ENCODE assay signal across 15 mouse cellular contexts in the genomic region with DNA sequence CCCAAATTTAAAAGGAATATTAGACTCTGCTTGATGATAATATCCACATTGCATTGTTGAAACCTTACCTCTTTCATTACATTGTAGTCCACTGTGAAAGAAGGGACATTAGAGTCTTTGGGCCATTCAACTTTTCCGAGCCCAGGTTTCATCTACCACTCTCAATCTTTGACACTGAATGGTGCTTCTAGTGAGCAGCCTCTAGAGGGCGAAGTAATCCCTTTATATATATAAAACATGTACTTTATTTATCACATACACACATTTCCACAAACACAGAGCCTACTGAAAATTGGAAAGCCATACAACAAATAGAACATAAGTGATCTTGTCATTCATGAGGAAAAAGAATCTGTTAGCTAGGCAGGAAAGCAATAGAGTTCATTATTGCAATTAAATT.
A peak's percentile ranks its signal among the peaks of the same experiment; 100 is the strongest.
DNase-seq lines count a peak whose midpoint lies in the region; ATAC-seq and TF ChIP-seq lines count a peak whose summit lies in the region.
"Had no signal": no experiment of that assay in that cellular context is flagged by ENCODE, and none has a peak within 500 bp of the region (broad histone marks: within the 10 kb centered on the region; RNA-seq: fewer than 3 reads in every experiment).

No protein-coding gene starts in this region.

- no peak overlapping the region for H3K27ac ChIP-seq in hindbrain, embryonic 14.5 days
- H3K27ac ChIP-seq in hindbrain, embryonic 13.5 days: no peak overlapping the region
- no peak overlapping the region for H3K27ac ChIP-seq in liver, postnatal 0 days (ENCODE audit: low read depth)
- H3K27ac ChIP-seq in liver, embryonic 11.5 days (ENCODE audit: low read depth, low read length): no peak overlapping the region
- H3K27ac ChIP-seq: heart, embryonic 15.5 days; liver, embryonic 13.5 days; neural tube, embryonic 12.5 days had no signal

- no peaks in the 10 kb centered on the region for H3K9me3 ChIP-seq in hindbrain, embryonic 14.5 days (ENCODE audit: control insufficient read depth, low read length)
- H3K9me3 ChIP-seq in hindbrain, embryonic 13.5 days: no peaks in the 10 kb centered on the region
- H3K9me3 ChIP-seq in liver, postnatal 0 days (ENCODE audit: low read length): no peaks in the 10 kb centered on the region
- H3K9me3 ChIP-seq in liver, embryonic 11.5 days (ENCODE audit: control insufficient read depth, low read length): no peaks in the 10 kb centered on the region
- H3K9me3 ChIP-seq: G1E; heart, embryonic 15.5 days; liver, embryonic 13.5 days; megakaryocyte, embryonic 14.5 days; neural tube, embryonic 12.5 days had no signal

- H3K27me3 ChIP-seq in hindbrain, embryonic 14.5 days (ENCODE audit: control insufficient read depth, insufficient read depth, low read length): no peaks in the 10 kb centered on the region
- no peaks in the 10 kb centered on the region for H3K27me3 ChIP-seq in hindbrain, embryonic 13.5 days
- no peaks in the 10 kb centered on the region for H3K27me3 ChIP-seq in liver, postnatal 0 days (ENCODE audit: insufficient read depth, low read length)
- H3K27me3 ChIP-seq in liver, embryonic 11.5 days (replicated peaks; ENCODE audit: control insufficient read depth, insufficient read depth, low read length): no peaks in the 10 kb centered on the region
- H3K27me3 ChIP-seq: heart, embryonic 15.5 days; liver, embryonic 13.5 days; megakaryocyte, embryonic 14.5 days; neural tube, embryonic 12.5 days had no signal

- H3K4me1 ChIP-seq in hindbrain, embryonic 14.5 days (replicated peaks; ENCODE audit: control insufficient read depth, insufficient read depth, low read length): no peaks in the 10 kb centered on the region
- no peaks in the 10 kb centered on the region for H3K4me1 ChIP-seq in hindbrain, embryonic 13.5 days (replicated peaks)
- no peaks in the 10 kb centered on the region for H3K4me1 ChIP-seq in liver, postnatal 0 days (ENCODE audit: insufficient read depth)
- H3K4me1 ChIP-seq in liver, embryonic 11.5 days (replicated peaks; ENCODE audit: control insufficient read depth, insufficient read depth, low read length): no peaks in the 10 kb centered on the region
- H3K4me1 ChIP-seq: heart, embryonic 15.5 days; liver, embryonic 13.5 days; megakaryocyte, embryonic 14.5 days; neural tube, embryonic 12.5 days had no signal

- TF ChIP-seq CTCF in liver, postnatal 0 days (IDR thresholded peaks at IDR 0.05; ENCODE audit: low read depth): 0 out of 2 replicates have a peak, but pooled peaks have one; percentile 7

- H3K4me2 ChIP-seq in hindbrain, embryonic 14.5 days (replicated peaks): no peak overlapping the region
- H3K4me2 ChIP-seq in hindbrain, embryonic 13.5 days: no peak overlapping the region
- H3K4me2 ChIP-seq in liver, postnatal 0 days (ENCODE audit: low read depth, low read length): no peak overlapping the region
- no peak overlapping the region for H3K4me2 ChIP-seq in liver, embryonic 11.5 days
- H3K4me2 ChIP-seq: heart, embryonic 15.5 days; liver, embryonic 13.5 days; neural tube, embryonic 12.5 days had no signal

- H3K4me3 ChIP-seq in hindbrain, embryonic 14.5 days (replicated peaks; ENCODE audit: low read length): no peak overlapping the region
- H3K4me3 ChIP-seq in hindbrain, embryonic 13.5 days: no peak overlapping the region
- H3K4me3 ChIP-seq in liver, postnatal 0 days (ENCODE audit: low read depth, low read length): no peak overlapping the region
- no peak overlapping the region for H3K4me3 ChIP-seq in liver, embryonic 11.5 days (ENCODE audit: low read depth, low read length)
- H3K4me3 ChIP-seq: heart, embryonic 15.5 days; liver, embryonic 13.5 days; megakaryocyte, embryonic 14.5 days; neural tube, embryonic 12.5 days had no signal

- H3K36me3 ChIP-seq in hindbrain, embryonic 14.5 days (replicated peaks; ENCODE audit: control insufficient read depth, insufficient read depth): no peaks in the 10 kb centered on the region
- no peaks in the 10 kb centered on the region for H3K36me3 ChIP-seq in hindbrain, embryonic 13.5 days
- no peaks in the 10 kb centered on the region for H3K36me3 ChIP-seq in liver, postnatal 0 days (replicated peaks; ENCODE audit: insufficient read depth, low read length)
- H3K36me3 ChIP-seq in liver, embryonic 11.5 days (ENCODE audit: control insufficient read depth, insufficient read depth, low read length): no peaks in the 10 kb centered on the region
- H3K36me3 ChIP-seq: G1E; heart, embryonic 15.5 days; liver, embryonic 13.5 days; neural tube, embryonic 12.5 days had no signal

- no peak overlapping the region for H3K9ac ChIP-seq in hindbrain, embryonic 14.5 days
- no peak overlapping the region for H3K9ac ChIP-seq in hindbrain, embryonic 13.5 days
- no peak overlapping the region for H3K9ac ChIP-seq in liver, postnatal 0 days (replicated peaks)
- H3K9ac ChIP-seq in liver, embryonic 11.5 days (ENCODE audit: low read depth, low read length): no peak overlapping the region
- H3K9ac ChIP-seq: heart, embryonic 15.5 days; liver, embryonic 13.5 days; neural tube, embryonic 12.5 days had no signal

- ATAC-seq in hindbrain, embryonic 14.5 days (ENCODE audit: low FRiP score): no peak
- ATAC-seq in hindbrain, embryonic 13.5 days (ENCODE audit: low FRiP score): no peak
- no peak for ATAC-seq in liver, postnatal 0 days
- no peak for ATAC-seq in liver, embryonic 11.5 days (replicated peaks; ENCODE audit: low FRiP score)

- WGBS in hindbrain, embryonic 14.5 days: 31% methylated on average over 2 of the region's 2 CpGs
- WGBS in hindbrain, embryonic 13.5 days: 25% methylated on average over 2 of the region's 2 CpGs
- WGBS in liver, postnatal 0 days (ENCODE audit: insufficient replicate concordance): 27% methylated on average over 2 of the region's 2 CpGs
- 31% methylated on average over 2 of the region's 2 CpGs for WGBS in liver, embryonic 11.5 days

- no peak for TF ChIP-seq EP300 in liver, postnatal 0 days (IDR thresholded peaks at IDR 0.05; ENCODE audit: low read depth)

- DNase-seq in hindbrain, embryonic 14.5 days (ENCODE audit: low spot score): peak; percentile 26
- DNase-seq in liver, postnatal 0 days: no peak
- DNase-seq in liver, embryonic 11.5 days (ENCODE audit: low spot score): no peak
- DNase-seq in Muller cell, postnatal 12 days (ENCODE audit: inconsistent ontology term): peak; percentile 2
- peak; percentile 8 for DNase-seq in embryo, embryonic 11 days
- DNase-seq in adrenal gland, postnatal 14 days: no peak
- DNase-seq: adrenal gland, postnatal 10 days; gastrocnemius, postnatal 14 days; liver, embryonic 13.5 days; right cerebral cortex, postnatal 14 days had no signal

Comparison
In these comparisons a context has a peak if more than half of its experiments do, and no peak if none do; other contexts are left out.
1. DNase-seq: peak in hindbrain, embryonic 14.5 days (single experiment), Muller cell, postnatal 12 days (single experiment) and embryo, embryonic 11 days (single experiment); none in liver, postnatal 0 days (single experiment), liver, embryonic 11.5 days (single experiment) and adrenal gland, postnatal 14 days (single experiment).